Mouse (Mus musculus) heart, adult 18-20 months (tissue): ENCODE results near the gene Foxa3. TPM values are rescaled to one million over a fixed set of nuclear protein-coding genes. Genes with fewer than 3 reads are reported as not detected.
A peak's percentile ranks its signal among the peaks of the same experiment; 100 is the strongest.
"Not testable (repeated sequence)": the region's sequence is repeated elsewhere in the genome, so short reads cannot be mapped to it uniquely, and the experiment has no call there.

Experiments used
- DNase-seq, 2 experiments: peaks; one replicate each; pipeline ENCODE4 v3.0.0; 2021 to 2022; ENCODE audit warnings: mixed read lengths in 1 of 2
- long read RNA-seq, 2 experiments: library from polyadenylated mRNA; stranded (forward); transcript quantifications; one replicate each; pipeline ENCODE4 v2.0.0; 2021
- total RNA-seq, 2 experiments: library from RNA; stranded (reverse); gene quantifications; 2 replicates each; pipeline ENCODE4 v1.2.3; 2021

Foxa3 gene
- total RNA-seq, result not detected
- long read RNA-seq, experiment 1, result 0 reads
- long read RNA-seq, experiment 2, result 0 reads

- DNase-seq, result peak; percentile 47 to 51
Observed at GRCm38 (mm10) chr7:19023357-19023814, at the start of gene Foxa3. TSS of gene Foxa3 (minus strand) at chr7:19023538.

GRCm38 (mm10) chr7:19071024-19071423, 47.7 kb upstream of the Foxa3 start:
- DNase-seq, result not testable (repeated sequence)

GRCm38 (mm10) chr7:19069500-19069899, 46.2 kb upstream of the Foxa3 start:
- DNase-seq, result no peak

GRCm38 (mm10) chr7:19068707-19069106, 45.4 kb upstream of the Foxa3 start:
- peak; percentile 60 to 91 for DNase-seq

- no peak for DNase-seq
Observed at GRCm38 (mm10) chr7:19067935-19068334, 44.6 kb upstream of the Foxa3 start.

- DNase-seq, result no peak
Observed at GRCm38 (mm10) chr7:19067063-19067462, 43.7 kb upstream of the Foxa3 start.

- DNase-seq, result no peak
Observed at GRCm38 (mm10) chr7:19065896-19066295, 42.6 kb upstream of the Foxa3 start.

- DNase-seq, result no peak
Observed at GRCm38 (mm10) chr7:19057405-19057804, 34.1 kb upstream of the Foxa3 start.

GRCm38 (mm10) chr7:19055108-19055507, 31.8 kb upstream of the Foxa3 start:
- DNase-seq, result no peak

GRCm38 (mm10) chr7:19054777-19055076, 31.4 kb upstream of the Foxa3 start:
- no peak for DNase-seq

- DNase-seq, result peak in 1 of 2 experiments; percentile 28
Observed at GRCm38 (mm10) chr7:19054047-19054776, 30.9 kb upstream of the Foxa3 start, which contains the start of gene Rsph6a. TSS of gene Rsph6a (plus strand) at chr7:19054690.

GRCm38 (mm10) chr7:19053136-19053532, 29.8 kb upstream of the Foxa3 start:
- DNase-seq, result no peak

GRCm38 (mm10) chr7:19052345-19053135, 29.2 kb upstream of the Foxa3 start:
- no peak for DNase-seq

GRCm38 (mm10) chr7:19051161-19051560, 27.8 kb upstream of the Foxa3 start:
- peak; percentile 38 to 43 for DNase-seq

GRCm38 (mm10) chr7:19050172-19050571, 26.8 kb upstream of the Foxa3 start:
- DNase-seq, result peak in 1 of 2 experiments; percentile 22

- no peak for DNase-seq
Observed at GRCm38 (mm10) chr7:19049252-19049651, 25.9 kb upstream of the Foxa3 start.

- DNase-seq, result no peak
Observed at GRCm38 (mm10) chr7:19048006-19048527, 24.7 kb upstream of the Foxa3 start.

- peak in 1 of 2 experiments; percentile 36 for DNase-seq
Observed at GRCm38 (mm10) chr7:19046286-19047069, 23.1 kb upstream of the Foxa3 start.

- no peak for DNase-seq
Observed at GRCm38 (mm10) chr7:19044616-19045015, 21.3 kb upstream of the Foxa3 start.

- no peak for DNase-seq
Observed at GRCm38 (mm10) chr7:19031641-19032040, 8.3 kb upstream of the Foxa3 start.

GRCm38 (mm10) chr7:19029084-19029653, 5.8 kb upstream of the Foxa3 start:
- peak; percentile 25 to 62 for DNase-seq

- DNase-seq, result no peak
Observed at GRCm38 (mm10) chr7:19028067-19028466, 4.7 kb upstream of the Foxa3 start.
